Mouse (Mus musculus) ES-E14 (cell line): ENCODE measurements around the gene Ndufaf7.

ENCODE experiments used
- CHD2 ChIP-seq: IDR thresholded peaks from 2 replicates; pipeline ENCODE4 v1.6.1; 2014; ENCODE audit warnings: mild to moderate bottlenecking, low read depth, low read length, inconsistent platforms
- HCFC1 ChIP-seq: IDR thresholded peaks from 2 replicates; pipeline ENCODE4 v1.6.1; 2012; ENCODE audit warnings: low read length, inconsistent platforms, borderline replicate concordance; ENCODE audit not compliant: insufficient read depth
- MAFK ChIP-seq: IDR thresholded peaks from 2 replicates; pipeline ENCODE4 v1.6.1; 2014; ENCODE audit warnings: mild to moderate bottlenecking, low read depth, low read length, inconsistent platforms; ENCODE audit not compliant: insufficient read depth
- ZNF384 ChIP-seq: IDR thresholded peaks from 2 replicates; pipeline ENCODE4 v1.6.1; 2012; ENCODE audit warnings: low read depth, low read length, inconsistent platforms

DNA sequence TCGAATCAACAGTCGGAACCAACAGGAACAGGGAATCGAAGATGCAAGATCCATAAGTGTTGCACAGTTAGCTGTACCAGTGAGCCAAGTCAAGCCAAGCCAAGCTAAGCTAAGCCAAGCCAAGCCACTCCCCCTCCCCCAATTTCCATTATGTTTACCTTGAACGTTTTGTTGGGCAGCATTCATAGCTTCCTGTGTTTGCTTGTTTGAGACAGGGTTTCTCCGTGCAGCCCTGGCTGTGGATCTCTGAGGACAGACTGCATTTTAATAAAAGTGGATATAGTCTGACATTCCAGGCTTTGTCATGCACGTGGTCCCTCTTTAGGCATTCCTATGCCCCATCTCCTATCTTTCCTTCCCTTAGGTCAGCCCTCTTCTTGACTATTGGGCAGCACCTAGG, 21.2 kb upstream of the Ndufaf7 start:
- no peak for TF ChIP-seq ZNF384
- no peak for TF ChIP-seq CHD2
- TF ChIP-seq HCFC1 = no peak
- no peak for TF ChIP-seq MAFK
